Mouse (Mus musculus): ENCODE measurements at regions not wholly inside any gene's neighbourhood (a gene's known extent, or its start where the extent isn't known, plus 50 kb on each side); places are given as distances from the start of the nearest gene placed in this dataset.

DNA sequence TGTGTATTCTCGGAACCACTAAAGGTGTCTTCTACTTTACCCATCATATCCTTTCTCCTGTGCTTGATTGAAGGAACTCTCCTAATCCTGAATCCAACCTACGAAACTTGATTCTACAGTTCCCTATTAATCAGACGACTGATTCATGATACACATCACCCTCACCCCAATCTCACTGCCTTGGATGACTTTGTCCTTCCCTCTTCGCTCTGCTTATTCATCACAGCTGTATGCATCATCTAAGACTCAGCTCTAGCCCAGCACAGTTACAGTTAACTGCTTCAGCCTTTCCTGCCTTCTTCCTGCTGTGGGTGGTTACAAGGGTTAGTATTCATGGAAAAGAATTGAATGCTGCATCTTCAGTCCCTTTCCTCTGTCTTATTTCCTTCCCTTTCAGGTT, 640.1 kb upstream of the Cited2 start:
- no peaks in the 10 kb centered on the region for H3K79me2 ChIP-seq (ENCODE audit: control insufficient read depth, insufficient read depth, low read length)
- H3K4me3 ChIP-seq (ENCODE audit: insufficient read depth, low read depth, low read length) = no peak overlapping the region
- DNase-seq (ENCODE audit: extremely low read depth, low read depth, low spot score) = no peak
- 91% methylated on average over 4 of the region's 4 CpGs for WGBS
- H3K4me1 ChIP-seq (ENCODE audit: control insufficient read depth, insufficient read depth, low read length) = no peaks in the 10 kb centered on the region
- H3K36me3 ChIP-seq (ENCODE audit: control insufficient read depth, insufficient read depth, low read length) = no peaks in the 10 kb centered on the region
- no peak overlapping the region for H3K27ac ChIP-seq (replicated peaks; ENCODE audit: insufficient read depth, low read depth, low read length)
- H3K9ac ChIP-seq (ENCODE audit: low read depth, low read length) = no peak overlapping the region
- TF ChIP-seq POLR2A (IDR thresholded peaks at IDR 0.05; ENCODE audit: extremely low read depth, insufficient read depth, low read length) (no peak), CTCF (IDR thresholded peaks at IDR 0.05; ENCODE audit: low read depth, low read length) (no peak)
- H3K27me3 ChIP-seq (ENCODE audit: control insufficient read depth, insufficient read depth, low read length) = no peaks in the 10 kb centered on the region

DNA sequence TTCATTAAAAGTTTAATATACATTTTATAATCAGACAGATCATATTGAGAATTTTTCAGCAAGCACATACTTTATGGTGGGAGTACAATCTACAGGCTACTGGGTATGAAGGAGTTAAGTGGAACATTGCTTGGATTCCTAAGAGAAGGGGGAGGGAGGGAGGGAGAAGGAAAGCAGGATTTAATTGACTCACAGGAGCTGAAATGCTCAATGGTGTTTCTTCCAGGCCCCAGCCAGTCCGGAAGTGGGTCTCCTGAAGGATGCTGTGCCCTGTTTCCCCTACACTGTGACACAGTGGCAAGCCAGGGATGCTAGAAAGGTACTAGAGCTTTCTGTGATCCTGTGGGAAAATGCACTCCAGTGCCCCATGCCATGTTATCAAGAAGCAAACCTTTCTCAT, 621.0 kb upstream of the Cited2 start:
- WGBS = 60% methylated on average over 1 of the region's 1 CpGs

DNA sequence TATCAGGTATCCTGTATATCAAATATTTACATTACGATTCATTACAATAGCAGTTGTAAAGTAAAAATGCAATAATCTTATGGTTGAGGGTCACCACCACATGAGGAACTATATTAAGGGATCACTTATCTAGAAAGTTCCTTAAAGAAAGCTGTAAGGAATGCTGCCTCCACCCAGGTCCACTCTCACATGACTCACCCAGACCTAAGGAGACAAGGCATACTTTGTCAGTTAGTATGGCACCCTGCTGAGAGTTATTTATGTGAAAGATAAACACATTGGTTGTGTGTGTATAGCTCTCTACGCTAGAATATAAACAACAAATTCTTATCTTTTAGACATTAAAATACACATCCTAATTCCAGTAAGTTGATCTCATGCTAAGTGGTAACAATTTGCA, 619.6 kb upstream of the Cited2 start:
- 74% methylated on average over 2 of the region's 2 CpGs for WGBS
- no peak overlapping the region for H3K27ac ChIP-seq (replicated peaks; ENCODE audit: insufficient read depth, low read depth, low read length)
- peak; percentile 5 for DNase-seq (ENCODE audit: extremely low read depth, low read depth, low spot score)

More for the DNA sequence above, 621.0 kb upstream of the Cited2 start:
- H3K9ac ChIP-seq (ENCODE audit: low read depth, low read length) = no peak overlapping the region
- H3K36me3 ChIP-seq (ENCODE audit: control insufficient read depth, insufficient read depth, low read length) = no peaks in the 10 kb centered on the region
- no peak overlapping the region for H3K27ac ChIP-seq (replicated peaks; ENCODE audit: insufficient read depth, low read depth, low read length)
- TF ChIP-seq CTCF (IDR thresholded peaks at IDR 0.05; ENCODE audit: low read depth, low read length) (no peak), POLR2A (IDR thresholded peaks at IDR 0.05; ENCODE audit: extremely low read depth, insufficient read depth, low read length) (no peak)
- no peak overlapping the region for H3K4me3 ChIP-seq (ENCODE audit: insufficient read depth, low read depth, low read length)
- DNase-seq (ENCODE audit: extremely low read depth, low read depth, low spot score) = no peak
- H3K79me2 ChIP-seq (ENCODE audit: control insufficient read depth, insufficient read depth, low read length) = no peaks in the 10 kb centered on the region
- H3K27me3 ChIP-seq (ENCODE audit: control insufficient read depth, insufficient read depth, low read length) = no peaks in the 10 kb centered on the region
- H3K4me1 ChIP-seq (ENCODE audit: control insufficient read depth, insufficient read depth, low read length) = no peaks in the 10 kb centered on the region

DNA sequence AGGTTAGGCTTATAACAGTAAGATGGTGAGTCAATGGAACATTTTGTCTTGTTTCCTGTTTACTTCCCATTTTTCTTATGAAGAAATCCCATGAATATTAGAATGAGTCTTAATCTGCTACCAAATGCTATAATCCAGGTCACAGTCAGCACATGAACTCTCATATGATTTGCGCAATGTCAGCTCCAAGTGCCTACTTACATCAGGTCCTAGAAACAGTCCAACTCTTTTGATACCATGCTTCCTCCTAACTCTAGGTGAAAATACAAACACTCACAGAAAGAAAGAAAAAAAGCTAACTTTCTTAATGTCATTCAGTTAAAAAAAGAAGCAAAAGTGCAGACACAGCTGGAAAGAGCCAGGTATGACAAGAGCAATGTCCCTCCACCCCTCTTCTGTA, 616.2 kb upstream of the Cited2 start:
- 98% methylated on average over 1 of the region's 1 CpGs for WGBS
- Histone ChIP-seq H3K27ac (replicated peaks; ENCODE audit: insufficient read depth, low read depth, low read length) (no peak overlapping the region), H3K9ac (ENCODE audit: low read depth, low read length) (no peak overlapping the region), H3K79me2 (ENCODE audit: control insufficient read depth, insufficient read depth, low read length) (no peaks in the 10 kb centered on the region), H3K4me3 (ENCODE audit: insufficient read depth, low read depth, low read length) (no peak overlapping the region), H3K36me3 (ENCODE audit: control insufficient read depth, insufficient read depth, low read length) (no peaks in the 10 kb centered on the region), H3K27me3 (ENCODE audit: control insufficient read depth, insufficient read depth, low read length) (no peaks in the 10 kb centered on the region), H3K4me1 (ENCODE audit: control insufficient read depth, insufficient read depth, low read length) (no peaks in the 10 kb centered on the region)
- TF ChIP-seq CTCF (IDR thresholded peaks at IDR 0.05; ENCODE audit: low read depth, low read length) = no peak
- TF ChIP-seq POLR2A (IDR thresholded peaks at IDR 0.05; ENCODE audit: extremely low read depth, insufficient read depth, low read length) = no peak
- DNase-seq (ENCODE audit: extremely low read depth, low read depth, low spot score) = no peak

More for the DNA sequence above, 619.6 kb upstream of the Cited2 start:
- Histone ChIP-seq H3K36me3 (ENCODE audit: control insufficient read depth, insufficient read depth, low read length) (no peaks in the 10 kb centered on the region), H3K4me3 (ENCODE audit: insufficient read depth, low read depth, low read length) (no peak overlapping the region), H3K4me1 (ENCODE audit: control insufficient read depth, insufficient read depth, low read length) (no peaks in the 10 kb centered on the region), H3K9ac (ENCODE audit: low read depth, low read length) (no peak overlapping the region), H3K79me2 (ENCODE audit: control insufficient read depth, insufficient read depth, low read length) (no peaks in the 10 kb centered on the region), H3K27me3 (ENCODE audit: control insufficient read depth, insufficient read depth, low read length) (no peaks in the 10 kb centered on the region)
- TF ChIP-seq POLR2A (IDR thresholded peaks at IDR 0.05; ENCODE audit: extremely low read depth, insufficient read depth, low read length) (no peak), CTCF (IDR thresholded peaks at IDR 0.05; ENCODE audit: low read depth, low read length) (no peak)

DNA sequence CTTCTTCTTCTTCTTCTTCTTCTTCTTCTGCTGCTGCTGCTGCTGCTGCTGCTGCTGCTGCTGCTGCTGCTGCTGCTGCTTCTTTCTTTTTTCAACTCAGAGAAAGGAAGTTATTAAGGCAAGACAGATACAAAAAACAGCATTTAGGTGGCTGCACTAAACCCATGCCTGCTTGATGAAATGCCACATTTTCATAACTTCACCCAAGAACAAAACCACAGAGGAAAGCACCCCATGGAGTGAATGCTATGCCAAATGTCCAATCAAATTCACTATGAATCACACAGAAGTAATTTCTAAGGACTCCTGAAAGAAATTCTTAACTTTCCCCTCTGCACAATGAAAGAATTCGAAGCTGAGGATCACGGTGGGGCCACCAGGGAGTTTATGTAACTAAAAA, 611.9 kb upstream of the Cited2 start:
- Histone ChIP-seq H3K9ac (ENCODE audit: low read depth, low read length) (no peak overlapping the region), H3K4me3 (ENCODE audit: insufficient read depth, low read depth, low read length) (no peak overlapping the region), H3K4me1 (ENCODE audit: control insufficient read depth, insufficient read depth, low read length) (no peaks in the 10 kb centered on the region), H3K79me2 (ENCODE audit: control insufficient read depth, insufficient read depth, low read length) (no peaks in the 10 kb centered on the region), H3K27ac (replicated peaks; ENCODE audit: insufficient read depth, low read depth, low read length) (no peak overlapping the region), H3K27me3 (ENCODE audit: control insufficient read depth, insufficient read depth, low read length) (no peaks in the 10 kb centered on the region), H3K36me3 (ENCODE audit: control insufficient read depth, insufficient read depth, low read length) (no peaks in the 10 kb centered on the region)
- TF ChIP-seq CTCF (IDR thresholded peaks at IDR 0.05; ENCODE audit: low read depth, low read length) (no peak), POLR2A (IDR thresholded peaks at IDR 0.05; ENCODE audit: extremely low read depth, insufficient read depth, low read length) (no peak)
- 75% methylated on average over 2 of the region's 2 CpGs for WGBS
- DNase-seq (ENCODE audit: extremely low read depth, low read depth, low spot score) = no peak

DNA sequence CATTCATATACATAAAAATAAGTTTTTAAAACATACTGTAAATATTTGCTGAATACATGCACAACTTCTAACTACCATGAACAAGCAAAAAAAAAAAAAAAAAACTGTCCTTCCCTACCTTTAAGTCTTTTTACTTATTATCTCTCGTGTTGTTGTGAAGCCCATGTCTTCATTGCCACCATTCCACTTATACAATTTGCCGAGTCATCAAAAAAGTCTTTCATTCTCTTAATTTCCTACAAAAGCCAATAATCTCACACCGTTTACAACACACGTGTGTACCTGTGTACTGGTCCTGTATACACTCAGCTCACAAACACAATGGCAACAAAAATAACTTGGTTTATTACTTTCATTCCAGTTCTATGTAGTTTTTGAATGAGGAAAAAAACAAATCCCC, 608.2 kb upstream of the Cited2 start:
- no peaks in the 10 kb centered on the region for H3K27me3 ChIP-seq (ENCODE audit: control insufficient read depth, insufficient read depth, low read length)
- H3K4me1 ChIP-seq (ENCODE audit: control insufficient read depth, insufficient read depth, low read length) = no peaks in the 10 kb centered on the region
- no peaks in the 10 kb centered on the region for H3K79me2 ChIP-seq (ENCODE audit: control insufficient read depth, insufficient read depth, low read length)
- no peak for TF ChIP-seq POLR2A (IDR thresholded peaks at IDR 0.05; ENCODE audit: extremely low read depth, insufficient read depth, low read length)
- TF ChIP-seq CTCF (IDR thresholded peaks at IDR 0.05; ENCODE audit: low read depth, low read length) = no peak
- no peak for DNase-seq (ENCODE audit: extremely low read depth, low read depth, low spot score)
- no peaks in the 10 kb centered on the region for H3K36me3 ChIP-seq (ENCODE audit: control insufficient read depth, insufficient read depth, low read length)
- H3K27ac ChIP-seq (replicated peaks; ENCODE audit: insufficient read depth, low read depth, low read length) = no peak overlapping the region
- no peak overlapping the region for H3K9ac ChIP-seq (ENCODE audit: low read depth, low read length)
- WGBS = 90% methylated on average over 4 of the region's 4 CpGs
- H3K4me3 ChIP-seq (ENCODE audit: insufficient read depth, low read depth, low read length) = no peak overlapping the region
